Mouse (Mus musculus) mature B cell (primary cell): ENCODE data around the gene Tceal9.
"Not testable (repeated sequence)": the region's sequence is repeated elsewhere in the genome, so short reads cannot be mapped to it uniquely, and the experiment has no call there.

Experiments used
- in situ Hi-C: fragments of 300-500 bp; cut with MboI; formaldehyde crosslinking; loops from 2 replicates; pipeline ENCODE4 v1.14.3; 2019

The Tceal9 gene

DNA sequence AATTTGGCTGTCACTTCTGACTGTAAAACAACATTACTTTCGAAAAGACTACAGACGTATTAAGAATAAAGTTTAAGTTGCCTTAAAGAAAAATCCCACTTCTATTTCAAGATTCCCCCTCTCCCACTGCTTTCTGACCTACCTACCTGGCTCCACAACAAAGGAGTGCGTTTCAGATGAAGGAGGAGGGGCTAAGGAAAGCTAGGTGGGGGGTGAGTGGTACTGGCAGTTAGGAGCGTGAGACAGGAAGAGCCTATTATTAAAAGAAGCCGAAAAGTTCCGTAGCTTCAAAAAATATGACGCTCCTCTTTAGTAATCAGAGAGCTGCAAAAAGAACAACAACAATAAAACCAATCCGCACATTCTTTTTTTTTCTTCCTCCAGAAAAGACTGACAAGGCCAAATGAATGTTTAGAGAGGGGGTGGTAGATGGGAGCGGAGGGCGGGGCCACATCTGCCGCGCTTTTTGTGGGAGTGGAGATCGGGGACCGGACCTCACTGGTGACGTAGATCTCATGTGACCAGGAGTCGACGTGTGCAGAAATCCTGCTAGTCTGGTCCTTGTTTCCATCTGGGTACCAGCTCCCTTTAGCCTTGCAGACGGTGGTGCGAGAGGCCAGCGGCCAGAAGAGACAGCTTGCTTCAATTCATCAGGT lies at the start of gene Tceal9:
Gene Tceal9 (plus strand): TSS at position 506 of the 656 bp plus-strand sequence.
- in situ Hi-C loops, result no loop called here

DNA sequence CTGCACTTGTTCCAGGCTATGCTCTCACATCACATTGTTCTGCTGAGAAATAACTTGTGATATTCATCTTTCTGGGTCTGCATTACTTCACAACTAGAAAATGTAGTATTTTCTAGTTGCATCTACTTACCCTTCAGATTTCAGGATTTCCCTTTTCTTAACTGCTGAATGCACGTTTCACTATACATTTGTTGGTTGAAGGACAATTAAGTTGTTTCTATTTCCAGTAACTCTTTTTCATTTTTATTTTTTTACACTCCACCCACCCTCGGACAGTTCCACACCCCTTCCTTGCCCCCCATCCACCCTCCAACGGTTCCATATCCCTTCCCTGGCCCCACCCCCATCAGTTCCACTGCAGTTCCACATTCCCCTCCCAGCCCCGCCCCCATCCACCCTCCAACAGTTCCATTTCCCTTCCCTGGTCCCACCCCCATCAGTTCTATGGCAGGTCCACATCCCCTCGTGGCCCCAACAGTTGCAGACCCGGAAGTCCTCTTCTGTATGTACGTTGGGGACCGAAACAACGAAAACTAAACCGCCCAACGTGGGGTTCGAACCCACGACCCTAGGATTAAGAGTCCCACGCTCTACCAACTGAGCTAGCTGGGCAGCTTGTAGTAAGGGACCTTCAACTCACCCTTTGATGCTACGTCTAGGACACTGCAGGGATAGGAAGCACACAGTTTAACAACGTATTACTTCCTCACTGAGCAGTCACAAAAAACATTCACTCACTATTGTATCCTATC lies 49.5 kb upstream of the Tceal9 start:
- in situ Hi-C loops, result no loop called here

- in situ Hi-C loops, result no loop called here
Observed at GRCm38 (mm10) chrX:136196873-136197272, 48.0 kb upstream of the Tceal9 start.

- in situ Hi-C loops, result no loop called here
Observed at GRCm38 (mm10) chrX:136203257-136203656, 41.6 kb upstream of the Tceal9 start.

DNA sequence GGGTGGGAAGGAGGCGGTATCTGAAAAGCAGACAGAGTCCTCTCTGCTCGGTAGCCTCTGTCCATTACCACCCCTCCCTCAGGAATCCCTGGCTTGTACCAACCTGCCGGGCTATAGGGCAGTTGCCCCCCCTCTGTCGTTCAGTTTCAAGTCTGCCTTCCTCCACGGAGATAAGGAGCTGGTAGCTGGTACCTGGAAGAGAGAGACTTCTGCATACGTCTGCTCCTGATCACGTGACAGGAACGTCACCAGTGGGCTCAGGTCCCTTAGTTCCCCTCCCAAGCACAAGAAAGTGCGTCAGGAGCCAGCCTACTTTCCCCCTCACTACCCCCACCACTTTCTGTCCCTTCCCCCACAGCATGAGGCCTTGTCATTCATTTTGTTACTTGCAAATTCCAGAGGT lies 41.2 kb upstream of the Tceal9 start, which contains the start of gene Tceal5:
Gene Tceal5 (minus strand): TSS at position 213 of the 403 bp plus-strand sequence.
- in situ Hi-C loops, result no loop called here

- in situ Hi-C loops, result no loop called here
Observed at GRCm38 (mm10) chrX:136204406-136204805, 40.5 kb upstream of the Tceal9 start.

DNA sequence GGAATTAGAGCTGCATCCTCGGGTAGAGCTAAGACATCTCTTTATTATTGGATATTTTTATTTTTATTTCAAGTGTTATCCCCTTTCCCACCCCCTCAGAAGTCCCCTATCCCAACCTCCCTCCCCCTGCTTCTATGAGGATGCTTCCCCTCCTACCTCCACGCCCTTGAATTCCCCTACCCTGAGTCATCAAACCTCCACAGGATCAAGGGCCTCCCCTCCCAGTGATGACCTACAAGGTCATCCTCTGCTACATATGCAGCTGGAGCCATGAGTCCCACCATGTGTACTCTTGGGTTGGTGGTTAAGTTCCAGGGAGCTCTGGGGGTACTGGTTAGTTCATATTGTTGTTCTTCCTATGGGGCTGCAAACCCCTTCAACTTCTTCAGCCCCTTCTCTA lies 31.5 kb upstream of the Tceal9 start:
- in situ Hi-C loops, result no loop called here

DNA sequence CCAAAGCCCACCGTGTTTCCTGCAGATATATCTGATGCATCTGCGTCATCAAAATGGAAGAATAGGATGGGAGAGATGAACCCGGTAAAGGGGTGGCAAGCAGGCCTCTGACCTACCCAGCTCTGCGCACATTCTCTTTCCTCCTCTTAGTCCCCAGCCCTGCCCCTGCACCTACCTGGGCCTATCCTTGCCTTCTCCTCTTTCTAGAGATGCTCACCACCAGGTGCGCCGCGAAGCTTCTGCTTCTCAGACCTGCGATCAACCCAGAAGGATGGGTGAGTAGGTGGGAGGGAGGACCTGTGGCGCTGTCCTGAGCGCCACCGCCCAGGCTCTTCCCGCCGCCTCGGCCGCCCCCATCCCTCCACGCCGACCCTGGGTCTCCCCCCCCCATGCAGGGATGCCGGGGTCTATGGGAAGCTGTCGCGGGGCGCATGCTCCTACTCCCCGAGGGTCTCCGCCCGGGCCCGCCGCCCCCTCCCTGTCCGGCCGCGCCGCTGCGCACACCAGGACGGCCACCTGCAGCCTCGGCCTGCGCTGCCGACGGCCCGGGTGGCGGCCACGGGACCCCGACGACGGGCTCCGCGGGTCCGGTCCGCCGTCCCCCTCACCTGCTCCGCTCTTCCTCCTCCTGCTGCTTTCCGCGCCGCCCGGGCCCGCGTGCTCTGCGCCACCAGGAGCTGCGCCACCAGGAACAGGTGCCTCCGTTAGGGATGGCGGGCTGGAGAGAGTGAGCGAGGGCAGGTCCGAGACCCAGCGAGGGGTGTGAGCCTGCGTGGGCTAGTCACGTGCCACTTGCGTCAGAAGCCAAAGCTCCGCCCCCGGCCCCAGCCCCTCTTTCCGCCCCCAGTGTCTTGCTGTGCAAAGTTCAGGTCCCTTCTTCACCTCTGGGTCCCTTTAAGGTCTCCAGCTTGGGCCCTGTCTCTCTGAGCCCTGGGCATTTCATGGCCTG lies 29.9 kb upstream of the Tceal9 start, which contains the start of the genes Tceal7 and Bex1:
Gene Tceal7 (plus strand): TSS at position 51 of the 949 bp plus-strand sequence.
Gene Bex1 (minus strand): TSS at position 785 of the 949 bp plus-strand sequence.
- in situ Hi-C loops, result not testable (repeated sequence)

DNA sequence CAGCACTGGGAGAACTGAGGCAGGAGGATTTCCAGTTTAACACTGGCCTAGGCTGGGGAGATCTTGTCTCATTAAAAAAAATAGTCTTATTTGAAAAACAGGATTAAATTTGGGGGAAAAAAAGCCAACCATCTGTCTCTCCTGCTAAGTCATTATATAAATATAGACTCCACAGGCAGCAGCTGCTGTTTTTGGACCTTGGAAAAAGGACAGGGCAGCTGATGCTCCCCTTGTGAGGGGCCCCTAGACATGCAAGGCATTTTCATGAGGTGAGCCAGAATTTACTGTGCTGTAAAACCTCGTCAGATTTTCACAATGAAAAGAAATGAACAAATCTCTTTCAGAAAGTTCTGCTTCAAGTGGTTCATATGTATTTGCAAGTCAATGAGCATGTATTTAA lies 28.6 kb upstream of the Tceal9 start:
- in situ Hi-C loops, result no loop called here

DNA sequence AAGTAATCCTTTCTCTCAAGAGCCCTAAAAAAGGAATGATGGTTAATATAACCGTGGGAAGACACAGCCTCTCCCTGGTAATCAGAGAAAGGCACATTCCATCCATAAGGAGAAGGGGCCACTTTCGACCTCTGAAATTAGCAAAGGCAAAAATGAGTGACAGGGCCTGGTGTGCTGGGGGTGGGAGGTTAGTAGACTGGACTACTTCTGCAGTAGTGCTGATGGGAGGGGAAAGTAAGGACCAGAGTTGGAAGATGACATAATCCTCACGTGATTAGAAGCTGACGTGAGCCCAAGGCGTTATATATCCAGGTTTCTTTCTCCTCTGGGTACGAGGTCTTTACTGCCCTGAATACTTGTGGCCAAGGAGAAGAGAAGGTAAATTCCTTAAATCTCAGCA lies 21.2 kb upstream of the Tceal9 start:
- in situ Hi-C loops, result no loop called here

DNA sequence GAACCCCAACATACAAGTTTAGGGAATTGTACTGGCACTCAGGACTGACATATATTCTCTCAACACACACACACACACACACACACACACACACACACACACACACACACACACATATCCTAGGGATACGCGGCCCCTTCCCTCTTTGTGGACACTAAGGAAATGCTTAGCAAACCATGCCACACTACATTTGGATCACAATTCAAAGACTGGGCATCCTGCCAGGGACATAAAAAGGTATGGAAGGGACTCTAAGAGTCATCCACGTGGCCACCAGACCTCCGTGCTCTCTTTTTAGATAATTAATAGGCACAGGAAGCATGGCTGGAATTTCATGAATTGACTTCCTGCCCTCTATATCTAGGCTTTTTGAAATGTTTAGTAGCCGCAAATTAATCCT lies 17.1 kb upstream of the Tceal9 start:
- in situ Hi-C loops, result no loop called here

GRCm38 (mm10) chrX:136238118-136238517 lies 6.8 kb upstream of the Tceal9 start:
- in situ Hi-C loops, result no loop called here

- in situ Hi-C loops, result no loop called here
Observed at GRCm38 (mm10) chrX:136243181-136243580, 1.7 kb upstream of the Tceal9 start.

DNA sequence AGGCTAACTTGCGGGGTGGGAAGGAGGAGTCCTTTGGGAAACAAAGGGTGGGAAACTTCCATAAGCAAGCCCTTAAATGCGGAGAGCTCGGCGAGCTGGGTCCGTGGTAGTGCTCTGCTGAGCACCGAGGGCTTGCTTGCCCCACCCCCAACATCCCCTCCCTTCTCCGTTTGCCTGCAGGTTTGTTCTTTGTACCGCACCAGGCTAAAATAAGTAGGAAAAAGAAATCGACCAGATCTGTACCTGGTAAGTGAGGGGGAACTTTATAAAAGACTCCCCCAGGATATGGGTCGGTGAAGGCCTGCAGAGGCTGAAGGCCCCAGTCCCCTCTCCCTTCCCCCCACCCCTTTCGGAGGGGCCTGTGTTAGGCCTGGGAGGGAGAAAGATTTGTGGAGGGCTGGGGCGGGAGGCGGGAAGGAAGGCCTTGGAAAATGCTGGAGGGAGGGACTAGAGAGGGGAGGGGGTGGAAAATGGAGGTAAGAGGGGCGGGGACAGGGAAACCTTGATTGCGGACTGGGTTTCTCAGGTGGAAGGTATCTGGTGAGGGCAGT lies 717 bp downstream of the Tceal9 start:
- in situ Hi-C loops, result no loop called here

- in situ Hi-C loops, result no loop called here
Observed at GRCm38 (mm10) chrX:136248811-136249210, 3.9 kb downstream of the Tceal9 start.

DNA sequence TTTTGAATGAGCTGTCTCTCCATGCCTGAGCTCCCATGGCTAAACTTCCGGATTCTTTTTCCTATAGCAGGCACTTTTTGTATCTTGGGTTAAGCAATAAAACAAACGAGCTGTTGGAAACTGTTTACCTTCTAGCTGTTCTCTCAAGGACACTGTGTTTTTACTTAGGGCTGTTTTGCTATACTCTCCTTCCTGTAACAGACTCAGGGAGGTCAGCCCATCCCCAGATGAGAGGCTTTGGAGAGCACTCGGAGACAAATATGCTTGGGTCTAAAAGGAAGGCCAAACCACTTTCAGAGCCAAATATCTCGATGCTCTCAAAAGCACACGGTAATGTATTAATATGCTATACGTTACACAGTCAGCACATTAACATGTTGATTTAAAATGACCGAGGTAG lies 4.8 kb downstream of the Tceal9 start:
- in situ Hi-C loops, result no loop called here

DNA sequence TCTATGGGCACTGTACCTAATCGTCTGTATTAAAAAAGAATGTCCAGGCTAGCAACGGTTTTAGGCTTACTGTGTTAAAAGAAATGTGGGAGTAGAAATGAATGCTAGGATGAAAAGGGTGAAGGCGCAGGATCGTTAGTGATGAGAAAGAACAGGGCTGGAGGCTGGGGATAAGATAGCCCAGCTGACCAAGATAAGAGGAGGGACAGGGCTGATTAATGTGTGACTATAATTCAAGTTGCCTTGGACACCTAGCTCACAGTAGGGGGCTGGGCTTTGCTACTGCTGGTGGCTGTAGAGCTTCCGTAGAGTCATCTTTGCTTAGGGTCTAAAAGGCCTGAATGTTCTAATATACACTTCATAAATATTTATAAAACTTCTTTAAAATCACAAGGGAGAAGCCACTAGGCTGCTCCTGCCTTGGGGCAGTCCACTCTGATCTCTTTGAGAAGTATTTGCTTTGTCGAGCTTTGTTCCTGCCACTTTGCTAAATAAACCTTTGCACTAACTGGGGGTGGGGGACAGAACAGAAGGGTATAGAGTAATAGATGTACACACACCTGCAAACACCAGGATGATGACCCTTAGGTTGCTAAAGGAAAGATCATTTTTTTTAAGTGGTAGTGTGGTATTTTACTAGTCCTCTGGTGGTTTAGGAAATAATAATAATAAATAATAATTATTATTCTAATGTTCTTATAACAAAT lies 7.3 kb downstream of the Tceal9 start:
- in situ Hi-C loops, result no loop called here

DNA sequence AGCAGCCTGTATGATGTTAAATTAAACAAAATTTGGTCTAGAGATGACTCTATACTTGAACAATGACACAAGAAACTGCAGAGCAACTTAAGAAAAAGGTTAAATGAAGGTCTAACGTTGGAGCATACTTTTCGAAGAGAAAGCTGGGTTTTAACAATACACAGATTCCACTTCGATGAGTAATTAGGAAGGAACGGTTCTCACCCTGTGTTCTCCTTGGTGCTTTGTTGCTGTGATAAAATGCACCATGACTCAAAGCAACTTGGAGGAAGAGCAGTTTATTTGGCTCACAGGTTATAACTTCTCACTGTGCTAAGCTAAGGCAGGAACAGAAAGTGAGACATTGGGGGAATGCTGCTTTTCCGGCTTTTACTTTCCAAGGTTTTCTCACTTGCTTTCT lies 22.8 kb downstream of the Tceal9 start:
- in situ Hi-C loops, result no loop called here

- in situ Hi-C loops, result no loop called here
Observed at GRCm38 (mm10) chrX:136268173-136268572, 23.3 kb downstream of the Tceal9 start.

GRCm38 (mm10) chrX:136269743-136270392 lies 25.0 kb downstream of the Tceal9 start, which contains the start of gene Bex3:
Gene Bex3, plus strand, starts transcription at chrX:136270253.
- in situ Hi-C loops, result not testable (repeated sequence)
